Mouse (Mus musculus): ENCODE measurements at regions not wholly inside any gene's neighbourhood (a gene's known extent, or its start where the extent isn't known, plus 50 kb on each side); places are given as distances from the start of the nearest gene placed in this dataset.

DNA sequence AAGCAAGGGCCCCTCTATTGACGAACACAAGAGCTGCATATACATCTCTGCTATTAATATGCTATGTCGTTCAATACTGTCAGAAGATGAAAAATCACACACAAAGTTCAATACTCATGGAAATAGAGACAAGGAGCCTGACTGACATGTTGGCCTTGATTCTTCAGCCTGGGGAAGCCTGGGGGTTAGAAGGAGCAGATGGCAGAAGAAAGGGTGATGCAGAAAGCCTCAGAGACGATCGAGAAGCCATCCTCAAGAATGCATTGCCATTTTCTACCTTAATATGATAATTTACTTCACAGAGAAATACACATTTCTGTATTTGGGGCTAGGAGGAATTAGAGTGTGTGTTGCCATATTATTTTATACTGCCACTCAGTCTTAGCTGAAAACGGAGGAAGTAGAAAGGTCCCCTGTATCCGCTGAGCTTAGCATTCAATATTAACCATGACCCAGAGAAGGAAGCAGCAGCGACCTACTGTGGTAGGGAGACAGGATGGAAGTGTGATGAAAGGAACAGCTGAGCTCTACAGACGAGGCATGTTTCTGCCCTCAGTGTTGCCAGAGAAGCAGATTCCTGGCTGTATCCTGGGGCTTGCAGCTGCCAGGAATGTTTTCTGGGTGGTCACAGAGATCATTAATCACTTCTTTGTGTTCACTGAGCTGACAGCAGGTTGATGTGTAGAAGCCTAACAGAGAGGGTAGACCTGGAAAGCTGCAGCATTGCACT, 105.2 kb downstream of the Lrig3 start:
- 16% methylated on average over 8 of the region's 8 CpGs for WGBS
- H3K27ac ChIP-seq (ENCODE audit: insufficient read depth, low read length), result no peak overlapping the region

DNA sequence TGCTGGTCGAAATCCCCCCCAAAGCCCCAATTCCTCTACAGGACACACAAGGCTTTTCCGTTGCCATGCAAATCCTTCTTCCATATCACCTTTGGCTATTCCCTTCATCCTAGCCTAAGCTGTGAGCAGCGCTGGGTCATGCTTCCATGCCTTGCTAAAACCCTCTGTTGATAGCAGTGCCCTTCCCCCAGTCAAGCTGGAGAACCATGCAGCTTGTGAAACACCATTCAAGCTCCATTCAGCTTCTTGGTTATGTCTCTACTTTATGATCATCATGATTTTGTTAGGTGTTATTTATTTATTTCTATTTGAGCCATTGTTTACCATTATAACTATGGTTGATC, 105.7 kb downstream of the Lrig3 start:
- Histone ChIP-seq H3K27me3 (ENCODE audit: control insufficient read depth, insufficient read depth, low read length) (no peaks in the 10 kb centered on the region), H3K27ac (ENCODE audit: insufficient read depth, low read length) (no peak overlapping the region), H3K4me3 (replicated peaks; ENCODE audit: insufficient read depth, low read depth, low read length) (no peak overlapping the region), H3K4me1 (ENCODE audit: control insufficient read depth, insufficient read depth, low read length) (peaks cover 3% of the 10 kb centered on the region)
- TF ChIP-seq CTCF (IDR thresholded peaks at IDR 0.05; ENCODE audit: borderline replicate concordance, insufficient read depth, low read depth, low read length) (no peak), POLR2A (IDR thresholded peaks at IDR 0.05; ENCODE audit: borderline replicate concordance, insufficient read depth, low read length) (no peak)
- no peak for DNase-seq
- WGBS, result 22% methylated on average over 3 of the region's 3 CpGs

More for the DNA sequence above, 105.2 kb downstream of the Lrig3 start:
- no peak for DNase-seq
- Histone ChIP-seq H3K4me1 (ENCODE audit: control insufficient read depth, insufficient read depth, low read length) (peaks cover 3% of the 10 kb centered on the region), H3K27me3 (ENCODE audit: control insufficient read depth, insufficient read depth, low read length) (no peaks in the 10 kb centered on the region), H3K4me3 (replicated peaks; ENCODE audit: insufficient read depth, low read depth, low read length) (no peak overlapping the region)
- TF ChIP-seq POLR2A (IDR thresholded peaks at IDR 0.05; ENCODE audit: borderline replicate concordance, insufficient read depth, low read length), result no peak
- no peak for TF ChIP-seq CTCF (IDR thresholded peaks at IDR 0.05; ENCODE audit: borderline replicate concordance, insufficient read depth, low read depth, low read length)

DNA sequence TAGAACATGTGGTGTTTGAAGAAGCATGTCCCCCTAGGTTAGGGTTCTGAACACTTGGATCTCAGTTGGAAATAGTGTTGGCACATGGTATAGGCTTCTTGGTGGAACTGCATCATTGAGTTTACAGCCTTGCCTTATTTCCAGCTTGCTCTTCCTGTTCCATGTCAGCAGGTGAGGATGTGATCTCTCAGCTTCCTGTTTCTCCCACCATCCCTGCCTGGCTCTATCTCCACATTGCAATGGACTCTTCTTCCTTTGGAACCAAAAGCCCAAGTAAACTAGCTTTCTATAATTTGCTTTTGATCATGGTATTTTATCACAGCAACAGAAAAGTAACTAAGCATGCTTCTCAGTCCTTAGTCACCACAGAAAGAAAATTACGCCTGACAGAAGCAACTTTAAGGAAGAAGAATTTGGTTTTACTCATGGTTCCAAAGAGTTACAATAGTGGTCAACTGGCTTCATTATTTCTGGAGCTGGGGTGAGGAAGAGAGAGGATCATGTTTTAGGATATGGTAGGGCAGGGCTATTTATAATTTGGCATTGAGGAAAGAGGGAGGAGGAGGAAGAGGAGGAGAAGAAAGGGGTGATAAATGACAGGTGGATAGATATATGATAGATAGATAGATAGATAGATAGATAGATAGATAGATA, 111.5 kb downstream of the Lrig3 start:
- Histone ChIP-seq H3K4me1 (ENCODE audit: control insufficient read depth, insufficient read depth, low read length) (no peaks in the 10 kb centered on the region), H3K27ac (ENCODE audit: insufficient read depth, low read length) (no peak overlapping the region), H3K4me3 (replicated peaks; ENCODE audit: insufficient read depth, low read depth, low read length) (no peak overlapping the region), H3K27me3 (ENCODE audit: control insufficient read depth, insufficient read depth, low read length) (no peaks in the 10 kb centered on the region)
- DNase-seq, result no peak
- TF ChIP-seq POLR2A (IDR thresholded peaks at IDR 0.05; ENCODE audit: borderline replicate concordance, insufficient read depth, low read length) (no peak), CTCF (IDR thresholded peaks at IDR 0.05; ENCODE audit: borderline replicate concordance, insufficient read depth, low read depth, low read length) (no peak)
- 93% methylated on average over 1 of the region's 1 CpGs for WGBS

DNA sequence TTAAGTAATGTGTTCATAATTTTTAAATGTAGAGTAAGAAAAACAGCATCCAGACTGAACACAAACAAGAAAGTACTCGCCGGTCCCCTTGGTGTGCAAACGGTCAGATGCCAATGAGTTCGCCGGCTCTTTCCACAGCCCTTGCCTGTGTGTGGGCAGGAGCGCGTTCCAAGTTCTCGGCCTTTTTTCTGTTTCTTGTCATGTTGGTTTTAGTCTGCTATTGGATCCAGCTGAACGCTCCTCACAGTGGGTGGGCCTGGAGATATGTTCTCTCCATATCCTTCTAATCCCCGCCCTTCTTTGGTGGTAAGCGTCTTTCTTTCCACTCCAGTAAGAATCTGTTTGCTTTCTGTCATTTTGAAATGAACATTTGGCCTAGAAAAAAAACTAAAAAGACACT, 116.6 kb downstream of the Lrig3 start:
- Histone ChIP-seq H3K27me3 (ENCODE audit: control insufficient read depth, insufficient read depth, low read length) (no peaks in the 10 kb centered on the region), H3K4me3 (replicated peaks; ENCODE audit: insufficient read depth, low read depth, low read length) (no peak overlapping the region), H3K4me1 (ENCODE audit: control insufficient read depth, insufficient read depth, low read length) (no peaks in the 10 kb centered on the region), H3K27ac (ENCODE audit: insufficient read depth, low read length) (no peak overlapping the region)
- 5% methylated on average over 11 of the region's 11 CpGs for WGBS
- no peak for DNase-seq
- TF ChIP-seq CTCF (IDR thresholded peaks at IDR 0.05; ENCODE audit: borderline replicate concordance, insufficient read depth, low read depth, low read length), result no peak
- no peak for TF ChIP-seq POLR2A (IDR thresholded peaks at IDR 0.05; ENCODE audit: borderline replicate concordance, insufficient read depth, low read length)

DNA sequence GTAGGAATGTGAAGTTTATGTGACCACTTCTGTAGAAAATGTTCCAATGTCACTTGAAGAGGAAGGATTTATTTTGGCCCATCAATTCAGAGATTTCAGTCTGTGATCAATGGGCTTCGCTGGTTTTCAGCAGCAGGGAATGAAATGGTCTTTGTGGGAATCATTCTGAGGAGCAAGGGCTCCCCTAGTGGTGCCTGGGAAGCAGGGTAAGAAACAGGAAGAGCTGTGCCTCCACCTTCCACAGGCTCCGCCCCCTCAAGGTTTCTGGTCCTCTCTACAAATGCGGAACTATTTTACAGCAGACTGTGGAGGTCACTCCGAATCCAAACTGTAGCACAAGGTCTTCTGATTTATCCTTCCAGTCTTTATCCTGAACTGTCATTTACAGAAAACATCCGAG, 120.7 kb downstream of the Lrig3 start:
- 88% methylated on average over 5 of the region's 5 CpGs for WGBS

DNA sequence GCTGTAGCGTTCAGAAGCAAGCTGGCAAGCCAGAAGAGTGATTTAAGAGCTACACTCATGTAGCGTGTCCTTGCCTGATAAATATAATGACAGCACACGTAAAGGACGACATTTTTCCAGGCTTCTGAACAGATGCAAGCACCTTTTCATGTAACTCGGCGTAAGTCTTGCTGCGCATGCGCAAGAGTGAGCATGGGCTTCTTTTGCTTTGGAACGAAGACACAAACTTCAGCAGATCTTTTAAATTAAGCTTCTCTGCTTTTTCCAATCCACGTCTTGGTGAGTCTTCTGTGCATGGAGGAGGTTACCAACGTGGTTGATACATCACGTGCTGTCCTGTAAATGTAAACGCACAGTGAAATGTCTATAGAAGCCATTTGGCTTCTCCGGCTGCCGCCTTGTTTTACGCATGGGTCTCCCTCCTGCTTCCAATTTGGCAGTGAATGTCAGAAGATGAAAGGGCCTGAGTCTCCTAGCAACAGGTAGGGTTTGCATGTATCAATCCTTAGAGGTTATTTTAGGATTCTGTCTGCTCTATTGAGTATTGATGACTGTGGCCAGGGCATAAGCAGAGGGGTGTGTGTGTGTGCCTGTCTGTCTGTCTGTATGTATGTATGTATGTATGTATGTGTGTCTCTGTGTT, 128.4 kb downstream of the Lrig3 start:
- no peak for TF ChIP-seq CTCF (IDR thresholded peaks at IDR 0.05; ENCODE audit: borderline replicate concordance, insufficient read depth, low read depth, low read length)
- TF ChIP-seq POLR2A (IDR thresholded peaks at IDR 0.05; ENCODE audit: borderline replicate concordance, insufficient read depth, low read length), result no peak
- no peaks in the 10 kb centered on the region for H3K4me1 ChIP-seq (ENCODE audit: control insufficient read depth, insufficient read depth, low read length)

More for the DNA sequence above, 120.7 kb downstream of the Lrig3 start:
- no peak for TF ChIP-seq CTCF (IDR thresholded peaks at IDR 0.05; ENCODE audit: borderline replicate concordance, insufficient read depth, low read depth, low read length)
- TF ChIP-seq POLR2A (IDR thresholded peaks at IDR 0.05; ENCODE audit: borderline replicate concordance, insufficient read depth, low read length), result no peak
- no peak for DNase-seq
- H3K4me3 ChIP-seq (replicated peaks; ENCODE audit: insufficient read depth, low read depth, low read length), result no peak overlapping the region
- H3K27ac ChIP-seq (ENCODE audit: insufficient read depth, low read length), result no peak overlapping the region
- no peaks in the 10 kb centered on the region for H3K27me3 ChIP-seq (ENCODE audit: control insufficient read depth, insufficient read depth, low read length)
- H3K4me1 ChIP-seq (ENCODE audit: control insufficient read depth, insufficient read depth, low read length), result no peaks in the 10 kb centered on the region

DNA sequence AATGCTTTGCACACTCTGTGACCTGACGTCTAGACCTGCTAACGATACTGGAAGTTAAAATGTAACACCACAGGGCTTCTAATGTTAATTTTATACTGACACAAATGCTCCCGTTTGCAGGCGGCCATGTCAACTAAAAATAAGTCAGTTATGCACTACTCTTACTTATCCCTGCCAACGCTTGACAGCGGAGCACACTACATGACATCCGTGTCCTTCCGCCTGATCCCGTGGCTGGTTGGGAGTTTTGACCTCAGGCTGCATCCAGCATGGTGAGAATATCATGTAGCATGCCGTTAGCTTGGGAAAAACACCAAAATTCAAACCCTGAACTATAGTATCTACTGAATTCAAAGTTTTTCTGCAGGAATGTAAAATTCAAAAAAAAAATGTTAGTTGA, 131.9 kb downstream of the Lrig3 start:
- Histone ChIP-seq H3K27me3 (ENCODE audit: control insufficient read depth, insufficient read depth, low read length) (no peaks in the 10 kb centered on the region), H3K4me1 (ENCODE audit: control insufficient read depth, insufficient read depth, low read length) (no peaks in the 10 kb centered on the region), H3K27ac (ENCODE audit: insufficient read depth, low read length) (no peak overlapping the region), H3K4me3 (replicated peaks; ENCODE audit: insufficient read depth, low read depth, low read length) (no peak overlapping the region)
- TF ChIP-seq POLR2A (IDR thresholded peaks at IDR 0.05; ENCODE audit: borderline replicate concordance, insufficient read depth, low read length), result no peak
- TF ChIP-seq CTCF (IDR thresholded peaks at IDR 0.05; ENCODE audit: borderline replicate concordance, insufficient read depth, low read depth, low read length), result no peak
- WGBS, result 85% methylated on average over 10 of the region's 10 CpGs
- no peak for DNase-seq

More for the DNA sequence above, 128.4 kb downstream of the Lrig3 start:
- no peak for DNase-seq
- no peaks in the 10 kb centered on the region for H3K27me3 ChIP-seq (ENCODE audit: control insufficient read depth, insufficient read depth, low read length)
- WGBS, result 49% methylated on average over 16 of the region's 16 CpGs
- H3K27ac ChIP-seq (ENCODE audit: insufficient read depth, low read length), result no peak overlapping the region
- H3K4me3 ChIP-seq (replicated peaks; ENCODE audit: insufficient read depth, low read depth, low read length), result no peak overlapping the region
